Mouse (Mus musculus) limb, embryonic 15.5 days (tissue): ENCODE results near the gene Itpkb. TPM values are rescaled to one million over a fixed set of nuclear protein-coding genes. Genes with fewer than 3 reads are reported as not detected.

Source experiments
- ATAC-seq: fragments of 200-750 bp; cut with Nextera tagmentation; 2 replicates; pipeline ENCODE4 v1.8.0; 2017; ENCODE audit warnings: low read depth, moderate TSS enrichment; ENCODE audit not compliant: insufficient number of reproducible peaks, low FRiP score, low TSS enrichment
- H3K27ac ChIP-seq: fragments of 300-500 bp; sonication (generic); 2 replicates; pipeline ENCODE4 v1.5.1; 2015; ENCODE audit warnings: moderate library complexity, mild to moderate bottlenecking, inconsistent platforms
- H3K27me3 ChIP-seq: fragments of 300-500 bp; sonication (generic); 2 replicates; pipeline ENCODE4 v1.6.1; 2015; ENCODE audit warnings: inconsistent platforms
- H3K36me3 ChIP-seq: fragments of 300-500 bp; sonication (generic); 2 replicates; pipeline ENCODE4 v1.6.1; 2015; ENCODE audit warnings: inconsistent platforms
- H3K4me1 ChIP-seq: fragments of 300-500 bp; sonication (generic); 2 replicates; pipeline ENCODE4 v1.6.1; 2015; ENCODE audit warnings: inconsistent platforms
- H3K4me2 ChIP-seq: fragments of 300-500 bp; sonication (generic); 2 replicates; pipeline ENCODE4 v1.6.1; 2015; ENCODE audit warnings: mild to moderate bottlenecking, inconsistent platforms
- H3K4me3 ChIP-seq: fragments of 300-500 bp; sonication (generic); 2 replicates; pipeline ENCODE4 v1.5.1; 2015; ENCODE audit warnings: mild to moderate bottlenecking, inconsistent platforms
- H3K9ac ChIP-seq: fragments of 300-500 bp; sonication (generic); 2 replicates; pipeline ENCODE4 v1.6.1; 2015; ENCODE audit warnings: inconsistent platforms
- H3K9me3 ChIP-seq: fragments of 300-500 bp; sonication (generic); 2 replicates; pipeline ENCODE4 v1.6.1; 2016; ENCODE audit warnings: inconsistent platforms
- WGBS: fragments of 180-500 bp; shearing (Covaris S2); methylation state at CpG from one replicate; pipeline ENCODE4 v1.1.7; 2015; 5-methylcytosine and 5-hydroxymethylcytosine counted together
- polyA plus RNA-seq: library from polyadenylated mRNA; unstranded; fragments of >200 nt; fragmentation: Nextera tagmentation; extraction: Ambion mirVana; gene quantifications from 2 replicates; pipeline ENCODE4 v1.2.1, GENCODE M21; 2015

The Itpkb gene
- polyA plus RNA-seq, 1 experiment from 2014 or later = 15.1 TPM

- no peak for ATAC-seq
- 42% methylated on average over 6 of the region's 6 CpGs for WGBS
- H3K9ac ChIP-seq = no peak overlapping the region
Observed at GRCm38 (mm10) chr1:180333588-180333987, 3.3 kb downstream of the Itpkb start.

GRCm38 (mm10) chr1:180334541-180334940 lies 4.3 kb downstream of the Itpkb start:
- no peak for ATAC-seq
- no peaks in the 10 kb centered on the region for H3K9me3 ChIP-seq
- peaks cover 13% of the 10 kb centered on the region for H3K36me3 ChIP-seq
- peak overlapping the region; percentile 76; the same call in 1 of the 2 replicates for H3K4me3 ChIP-seq
- 78% methylated on average over 6 of the region's 6 CpGs for WGBS
- peak overlapping the region; percentile 76 for H3K4me2 ChIP-seq
- H3K9ac ChIP-seq = no peak overlapping the region
- no peaks in the 10 kb centered on the region for H3K27me3 ChIP-seq
- H3K4me1 ChIP-seq = peaks cover 65% of the 10 kb centered on the region
- H3K27ac ChIP-seq = no peak overlapping the region

More at GRCm38 (mm10) chr1:180333588-180333987, 3.3 kb downstream of the Itpkb start:
- Histone ChIP-seq H3K27me3 (no peaks in the 10 kb centered on the region), H3K4me3 (peak overlapping the region; percentile 76), H3K4me2 (peak overlapping the region; percentile 76), H3K9me3 (no peaks in the 10 kb centered on the region), H3K27ac (no peak overlapping the region), H3K36me3 (peaks cover 13% of the 10 kb centered on the region), H3K4me1 (peaks cover 73% of the 10 kb centered on the region)

- Histone ChIP-seq H3K9ac (no peak overlapping the region), H3K36me3 (peaks cover 13% of the 10 kb centered on the region), H3K4me1 (peaks cover 61% of the 10 kb centered on the region), H3K27me3 (no peaks in the 10 kb centered on the region), H3K4me3 (0 out of 2 replicates have a peak overlapping the region, but pooled peaks have one; percentile 9), H3K9me3 (no peaks in the 10 kb centered on the region), H3K4me2 (peak overlapping the region; percentile 22), H3K27ac (no peak overlapping the region; the same call in 1 of the 2 replicates)
- 73% methylated on average over 12 of the region's 12 CpGs for WGBS
- no peak for ATAC-seq
Observed at GRCm38 (mm10) chr1:180335513-180336375, 5.5 kb downstream of the Itpkb start.

- no peak overlapping the region for H3K4me3 ChIP-seq
- peaks cover 7% of the 10 kb centered on the region for H3K36me3 ChIP-seq
- H3K4me2 ChIP-seq = no peak overlapping the region
- H3K9ac ChIP-seq = no peak overlapping the region
- H3K27ac ChIP-seq = no peak overlapping the region
- WGBS = 77% methylated on average over 8 of the region's 8 CpGs
- no peaks in the 10 kb centered on the region for H3K9me3 ChIP-seq
- H3K4me1 ChIP-seq = peaks cover 40% of the 10 kb centered on the region
- ATAC-seq = no peak
- H3K27me3 ChIP-seq = no peaks in the 10 kb centered on the region
Observed at GRCm38 (mm10) chr1:180338358-180338757, 8.1 kb downstream of the Itpkb start.

GRCm38 (mm10) chr1:180339143-180339542 lies 8.9 kb downstream of the Itpkb start:
- H3K27ac ChIP-seq = no peak overlapping the region
- no peak overlapping the region for H3K9ac ChIP-seq
- peaks cover 40% of the 10 kb centered on the region for H3K4me1 ChIP-seq
- H3K9me3 ChIP-seq = no peaks in the 10 kb centered on the region
- ATAC-seq = no peak
- 82% methylated on average over 5 of the region's 5 CpGs for WGBS
- no peak overlapping the region for H3K4me3 ChIP-seq
- H3K27me3 ChIP-seq = no peaks in the 10 kb centered on the region
- H3K36me3 ChIP-seq = peaks cover 5% of the 10 kb centered on the region; the same call in 1 of the 2 replicates
- H3K4me2 ChIP-seq = no peak overlapping the region

- Histone ChIP-seq H3K4me3 (no peak overlapping the region), H3K27me3 (no peaks in the 10 kb centered on the region), H3K9ac (no peak overlapping the region), H3K4me2 (no peak overlapping the region), H3K36me3 (no peaks in the 10 kb centered on the region; the same call in 1 of the 2 replicates), H3K9me3 (no peaks in the 10 kb centered on the region), H3K4me1 (peaks cover 28% of the 10 kb centered on the region), H3K27ac (no peak overlapping the region)
- 83% methylated on average over 7 of the region's 7 CpGs for WGBS
- ATAC-seq = no peak
Observed at GRCm38 (mm10) chr1:180342944-180343343, 12.7 kb downstream of the Itpkb start.

GRCm38 (mm10) chr1:180343434-180344210 lies 13.3 kb downstream of the Itpkb start:
- no peaks in the 10 kb centered on the region for H3K27me3 ChIP-seq
- no peaks in the 10 kb centered on the region for H3K9me3 ChIP-seq
- no peaks in the 10 kb centered on the region; the same call in 1 of the 2 replicates for H3K36me3 ChIP-seq
- 0 out of 2 replicates have a peak overlapping the region, but pooled peaks have one; percentile 9 for H3K27ac ChIP-seq
- WGBS = 39% methylated on average over 8 of the region's 8 CpGs
- peaks cover 31% of the 10 kb centered on the region for H3K4me1 ChIP-seq
- H3K4me3 ChIP-seq = no peak overlapping the region
- no peak overlapping the region for H3K4me2 ChIP-seq
- H3K9ac ChIP-seq = no peak overlapping the region
- no peak for ATAC-seq

- no peaks in the 10 kb centered on the region for H3K9me3 ChIP-seq
- H3K27ac ChIP-seq = no peak overlapping the region
- no peak for ATAC-seq
- 91% methylated on average over 5 of the region's 5 CpGs for WGBS
- no peaks in the 10 kb centered on the region; the same call in 1 of the 2 replicates for H3K36me3 ChIP-seq
- H3K4me2 ChIP-seq = no peak overlapping the region
- H3K9ac ChIP-seq = no peak overlapping the region
- H3K4me1 ChIP-seq = peaks cover 28% of the 10 kb centered on the region
- no peaks in the 10 kb centered on the region for H3K27me3 ChIP-seq
- H3K4me3 ChIP-seq = no peak overlapping the region
Observed at GRCm38 (mm10) chr1:180345098-180345497, 14.8 kb downstream of the Itpkb start.

GRCm38 (mm10) chr1:180347059-180347458 lies 16.8 kb downstream of the Itpkb start:
- Histone ChIP-seq H3K27ac (no peak overlapping the region), H3K27me3 (no peaks in the 10 kb centered on the region), H3K4me3 (no peak overlapping the region), H3K4me2 (no peak overlapping the region), H3K9ac (no peak overlapping the region), H3K4me1 (peaks cover 34% of the 10 kb centered on the region), H3K36me3 (no peaks in the 10 kb centered on the region), H3K9me3 (no peaks in the 10 kb centered on the region)
- WGBS = 42% methylated on average over 4 of the region's 4 CpGs
- no peak; the same call in 1 of the 2 replicates for ATAC-seq

- ATAC-seq = peak; percentile 20; the same call in 1 of the 2 replicates
- Histone ChIP-seq H3K9me3 (no peaks in the 10 kb centered on the region), H3K36me3 (no peaks in the 10 kb centered on the region), H3K4me3 (no peak overlapping the region), H3K9ac (no peak overlapping the region), H3K4me1 (peaks cover 33% of the 10 kb centered on the region), H3K27me3 (no peaks in the 10 kb centered on the region), H3K27ac (no peak overlapping the region), H3K4me2 (no peak overlapping the region)
- WGBS = 75% methylated on average over 6 of the region's 6 CpGs
Observed at GRCm38 (mm10) chr1:180347907-180348306, 17.6 kb downstream of the Itpkb start.

- H3K4me1 ChIP-seq = peaks cover 27% of the 10 kb centered on the region
- H3K27ac ChIP-seq = peak overlapping the region; percentile 11; the same call in 1 of the 2 replicates
- no peak for ATAC-seq
- no peak overlapping the region for H3K4me3 ChIP-seq
- H3K27me3 ChIP-seq = no peaks in the 10 kb centered on the region
- H3K4me2 ChIP-seq = no peak overlapping the region
- H3K9ac ChIP-seq = no peak overlapping the region
- no peaks in the 10 kb centered on the region for H3K36me3 ChIP-seq
- no peaks in the 10 kb centered on the region for H3K9me3 ChIP-seq
Observed at GRCm38 (mm10) chr1:180349090-180349489, 18.8 kb downstream of the Itpkb start.

GRCm38 (mm10) chr1:180352258-180352657 lies 22.0 kb downstream of the Itpkb start:
- no peaks in the 10 kb centered on the region for H3K36me3 ChIP-seq
- H3K9ac ChIP-seq = no peak overlapping the region
- H3K4me3 ChIP-seq = no peak overlapping the region
- H3K4me1 ChIP-seq = peaks cover 46% of the 10 kb centered on the region
- H3K27me3 ChIP-seq = no peaks in the 10 kb centered on the region
- no peak overlapping the region for H3K4me2 ChIP-seq
- no peak overlapping the region for H3K27ac ChIP-seq
- WGBS = 75% methylated on average over 3 of the region's 3 CpGs
- H3K9me3 ChIP-seq = no peaks in the 10 kb centered on the region
- ATAC-seq = no peak
